Mouse (Mus musculus): Measurements from ENCODE around the gene Trim28.

GRCm38 (mm10) chr7:13033451-13034147 is 34.7 kb downstream of the Trim28 start:
- TF ChIP-seq CTCF (IDR thresholded peaks at IDR 0.05; ENCODE audit: low read depth) (no peak), EP300 (IDR thresholded peaks at IDR 0.05; ENCODE audit: low read depth) (no peak)
